Mouse (Mus musculus) thymus, adult 2 months (tissue): ENCODE results near the gene Lax1.

Experiments used
- CTCF ChIP-seq: fragments of 200-500 bp; IDR thresholded peaks from 2 replicates; pipeline ENCODE4 v1.5.1; 2012; ENCODE audit warnings: mild to moderate bottlenecking, control low read depth, low read length, moderate library complexity, borderline replicate concordance; ENCODE audit not compliant: control insufficient read depth, poor library complexity, insufficient read depth; ENCODE audit errors: extremely low read depth
- POLR2A ChIP-seq: fragments of 200-500 bp; IDR thresholded peaks from 2 replicates; pipeline ENCODE4 v1.6.1; 2012; ENCODE audit warnings: mild to moderate bottlenecking, low read length, control low read depth, moderate library complexity; ENCODE audit not compliant: control insufficient read depth, poor library complexity, insufficient read depth; ENCODE audit errors: extremely low read depth

GRCm38 (mm10) chr1:133711376-133711775 is 21.5 kb upstream of the Lax1 start:
- TF ChIP-seq POLR2A, result no peak
- TF ChIP-seq CTCF, result no peak
